Mouse (Mus musculus) liver, postnatal 0 days (tissue): ENCODE results near the gene Tspo.

Experiments used
- CTCF ChIP-seq: sonication (generic); IDR thresholded peaks from 2 replicates; pipeline ENCODE4 v1.5.1; 2016; ENCODE audit warnings: antibody characterized with exemption, low read depth
- EP300 ChIP-seq: IDR thresholded peaks from 2 replicates; pipeline ENCODE4 v1.6.1; 2016; ENCODE audit warnings: antibody characterized with exemption, low read depth, mild to moderate bottlenecking

- no peak for TF ChIP-seq CTCF
- no peak for TF ChIP-seq EP300
These were observed 6.3 kb downstream of the Tspo start for GRCm38 (mm10) chr15:83569682-83570081.
